Mouse (Mus musculus): ENCODE data around the gene Gm15093. TPM values are rescaled to one million over a fixed set of nuclear protein-coding genes. Genes with fewer than 3 reads are reported as not detected.
"Not testable (repeated sequence)": the region's sequence is repeated elsewhere in the genome, so short reads cannot be mapped to it uniquely, and the experiment has no call there.

Gene Gm15093
- polyA plus RNA-seq (2014; fragmentation: Nextera tagmentation; extraction: Ambion mirVana): not detected in 2 replicates

GRCm38 (mm10) chrX:149272077-149272476 lies at the start of gene Gm15093:
Gm15093 (plus strand) TSS chrX:149272377.
- not testable (repeated sequence) for H3K9ac ChIP-seq (ENCODE audit: low read length); H3K4me2 ChIP-seq (ENCODE audit: low read length); H3K9me3 ChIP-seq (ENCODE audit: control insufficient read depth, low read length); DNase-seq (ENCODE audit: low spot score); ATAC-seq (replicated peaks; ENCODE audit: low FRiP score, low TSS enrichment, low read depth); H3K27me3 ChIP-seq (replicated peaks; ENCODE audit: control insufficient read depth, insufficient read depth, low read length); H3K36me3 ChIP-seq (ENCODE audit: control insufficient read depth, insufficient read depth, low read length); H3K4me3 ChIP-seq (ENCODE audit: low read depth, low read length); H3K27ac ChIP-seq (ENCODE audit: low read depth); H3K4me1 ChIP-seq (replicated peaks; ENCODE audit: control insufficient read depth, insufficient read depth, low read length)
- WGBS: no CpG with 5 or more reads among the region's 1 CpGs

Other genes with a start within 250 kb of the Gm15093 start
- gene Ott, start 198.1 kb upstream of the Gm15093 start, polyA plus RNA-seq (2014; fragmentation: Nextera tagmentation; extraction: Ambion mirVana): not detected in 2 replicates
- not detected in 2 replicates for gene Gm15085, start 175.2 kb downstream of the Gm15093 start, polyA plus RNA-seq (2014; fragmentation: Nextera tagmentation; extraction: Ambion mirVana)